Mouse (Mus musculus) kidney, postnatal 14 days (tissue): ENCODE results near the gene Atg7.
"Not testable (repeated sequence)": the region's sequence is repeated elsewhere in the genome, so short reads cannot be mapped to it uniquely, and the experiment has no call there.

Experiments
- DNase-seq: peaks from one replicate; pipeline ENCODE4 v3.0.0; 2022; ENCODE audit warnings: mixed read lengths

The Atg7 gene

GRCm38 (mm10) chr6:114642601-114643528 is at the start of gene Atg7:
Gene Atg7 (plus strand): TSS chr6:114643097.
- DNase-seq: peak; percentile 96

- peak; percentile 57 for DNase-seq
Observed at GRCm38 (mm10) chr6:114614076-114614475, 28.8 kb upstream of the Atg7 start.

- DNase-seq: not testable (repeated sequence)
Observed at GRCm38 (mm10) chr6:114633886-114634285, 9.0 kb upstream of the Atg7 start.

GRCm38 (mm10) chr6:114643716-114644115 is 819 bp downstream of the Atg7 start:
- DNase-seq: no peak

- DNase-seq: no peak
Observed at GRCm38 (mm10) chr6:114644531-114644930, 1.6 kb downstream of the Atg7 start.

GRCm38 (mm10) chr6:114646201-114646600 is 3.3 kb downstream of the Atg7 start:
- no peak for DNase-seq

GRCm38 (mm10) chr6:114647011-114647410 is 4.1 kb downstream of the Atg7 start:
- no peak for DNase-seq

- DNase-seq: no peak
Observed at GRCm38 (mm10) chr6:114648352-114649030, 5.6 kb downstream of the Atg7 start.

- peak; percentile 31 for DNase-seq
Observed at GRCm38 (mm10) chr6:114652209-114652608, 9.3 kb downstream of the Atg7 start.

GRCm38 (mm10) chr6:114656826-114657600 is 14.1 kb downstream of the Atg7 start:
- no peak for DNase-seq

GRCm38 (mm10) chr6:114657807-114658206 is 14.9 kb downstream of the Atg7 start:
- DNase-seq: peak; percentile 9

- no peak for DNase-seq
Observed at GRCm38 (mm10) chr6:114659278-114659991, 16.5 kb downstream of the Atg7 start.

- no peak for DNase-seq
Observed at GRCm38 (mm10) chr6:114659992-114660800, 17.3 kb downstream of the Atg7 start.

- DNase-seq: no peak
Observed at GRCm38 (mm10) chr6:114663707-114664106, 20.8 kb downstream of the Atg7 start.

GRCm38 (mm10) chr6:114664716-114665115 is 21.8 kb downstream of the Atg7 start:
- DNase-seq: no peak

- no peak for DNase-seq
Observed at GRCm38 (mm10) chr6:114667518-114667917, 24.6 kb downstream of the Atg7 start.

- no peak for DNase-seq
Observed at GRCm38 (mm10) chr6:114674771-114675170, 31.9 kb downstream of the Atg7 start.

- no peak for DNase-seq
Observed at GRCm38 (mm10) chr6:114676091-114676490, 33.2 kb downstream of the Atg7 start.

GRCm38 (mm10) chr6:114682092-114682711 is 39.3 kb downstream of the Atg7 start:
- no peak for DNase-seq

- DNase-seq: no peak
Observed at GRCm38 (mm10) chr6:114683741-114684140, 40.8 kb downstream of the Atg7 start.

GRCm38 (mm10) chr6:114684407-114684806 is 41.5 kb downstream of the Atg7 start:
- DNase-seq: no peak
